Mouse (Mus musculus) heart, adult 9 months (tissue): Measurements from ENCODE around the gene Tmprss4.
A peak's percentile ranks its signal among the peaks of the same experiment; 100 is the strongest.

Source experiments
- DNase-seq, 2 experiments: peaks; one replicate each; pipeline ENCODE4 v3.0.0; 2022; ENCODE audit warnings: low spot score in 2 of 2

The Tmprss4 gene

DNA sequence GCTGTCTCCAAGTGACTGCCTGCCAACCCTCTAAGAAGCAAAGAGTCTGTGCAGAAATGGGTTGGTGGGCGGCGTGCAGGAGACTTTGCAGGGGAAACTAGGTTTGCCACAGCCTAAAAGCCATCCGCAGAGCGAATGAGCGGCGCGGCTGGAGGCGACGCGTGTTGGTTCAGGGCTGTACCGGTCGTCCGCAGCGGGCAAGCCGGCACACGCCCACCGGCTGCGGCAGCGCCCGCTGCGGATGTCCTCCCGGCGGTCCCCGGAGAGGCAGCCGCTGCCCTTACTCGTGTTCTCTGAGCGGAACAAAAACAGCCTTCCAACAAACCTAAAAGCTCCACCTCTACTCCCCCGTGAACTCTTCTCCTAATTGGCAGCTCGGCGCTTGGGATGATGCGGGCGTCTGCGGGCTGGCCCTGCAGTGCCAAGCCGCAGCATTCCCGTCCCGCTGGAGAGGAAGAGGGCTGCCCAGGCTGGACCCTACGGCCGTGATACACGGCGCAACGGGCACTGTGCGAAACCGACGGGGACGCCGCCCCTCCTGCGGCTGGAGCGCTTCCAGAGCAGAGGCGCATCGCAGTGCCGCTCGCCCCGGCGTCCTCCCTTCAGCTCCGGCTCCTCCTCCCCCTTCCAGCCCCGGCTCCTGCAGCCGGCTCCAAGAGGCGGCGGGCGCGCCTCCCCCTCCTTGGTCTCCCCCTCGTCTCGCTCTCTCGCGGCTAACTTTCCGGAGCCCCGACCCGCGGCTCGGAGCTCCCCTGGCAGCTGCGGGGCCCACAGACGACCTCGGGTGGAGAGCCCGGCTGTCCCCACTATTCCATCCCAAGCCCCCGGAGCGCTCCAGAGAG is 65.5 kb downstream of the Tmprss4 start, which contains the start of gene Scn4b:
Scn4b (plus strand) TSS at position 205 of the 842 bp plus-strand sequence.
- peak; percentile 32 to 35 for DNase-seq

DNA sequence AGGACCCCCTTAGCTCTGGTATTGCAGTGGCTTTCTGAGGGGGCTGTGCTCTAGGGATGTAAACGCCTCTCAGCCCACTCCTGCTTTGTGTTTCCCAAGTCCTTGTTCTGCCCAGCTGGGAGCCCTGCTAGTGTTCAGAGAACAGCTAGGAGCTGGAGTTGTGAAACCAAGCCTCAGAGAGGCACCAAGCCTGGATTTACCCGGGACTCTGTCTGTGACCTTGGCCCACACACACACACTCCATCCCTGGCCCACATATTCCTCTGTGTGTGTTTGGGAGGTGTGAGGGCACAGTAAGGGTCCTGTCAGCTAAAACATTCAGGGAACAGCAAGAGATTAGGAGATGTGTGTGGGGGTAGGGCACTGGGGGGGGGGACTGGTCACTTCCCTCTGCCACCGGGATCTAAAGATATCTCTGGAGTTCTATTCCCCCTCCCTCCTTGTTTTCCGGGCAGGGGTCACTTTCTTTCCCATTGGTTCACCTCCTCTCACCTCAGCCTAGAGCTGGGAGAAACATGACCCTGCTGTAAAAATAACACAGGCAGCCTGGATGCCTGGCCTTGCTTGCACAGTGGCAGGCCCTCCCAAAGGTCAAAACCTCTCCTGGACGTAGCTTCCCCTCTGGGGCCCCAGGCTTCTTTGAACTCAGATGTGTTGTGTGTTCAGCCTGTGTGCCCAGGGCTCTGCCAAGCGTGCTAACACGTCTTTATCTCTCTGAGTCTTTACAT is 67.3 kb downstream of the Tmprss4 start:
- peak; percentile 24 to 36 for DNase-seq

DNA sequence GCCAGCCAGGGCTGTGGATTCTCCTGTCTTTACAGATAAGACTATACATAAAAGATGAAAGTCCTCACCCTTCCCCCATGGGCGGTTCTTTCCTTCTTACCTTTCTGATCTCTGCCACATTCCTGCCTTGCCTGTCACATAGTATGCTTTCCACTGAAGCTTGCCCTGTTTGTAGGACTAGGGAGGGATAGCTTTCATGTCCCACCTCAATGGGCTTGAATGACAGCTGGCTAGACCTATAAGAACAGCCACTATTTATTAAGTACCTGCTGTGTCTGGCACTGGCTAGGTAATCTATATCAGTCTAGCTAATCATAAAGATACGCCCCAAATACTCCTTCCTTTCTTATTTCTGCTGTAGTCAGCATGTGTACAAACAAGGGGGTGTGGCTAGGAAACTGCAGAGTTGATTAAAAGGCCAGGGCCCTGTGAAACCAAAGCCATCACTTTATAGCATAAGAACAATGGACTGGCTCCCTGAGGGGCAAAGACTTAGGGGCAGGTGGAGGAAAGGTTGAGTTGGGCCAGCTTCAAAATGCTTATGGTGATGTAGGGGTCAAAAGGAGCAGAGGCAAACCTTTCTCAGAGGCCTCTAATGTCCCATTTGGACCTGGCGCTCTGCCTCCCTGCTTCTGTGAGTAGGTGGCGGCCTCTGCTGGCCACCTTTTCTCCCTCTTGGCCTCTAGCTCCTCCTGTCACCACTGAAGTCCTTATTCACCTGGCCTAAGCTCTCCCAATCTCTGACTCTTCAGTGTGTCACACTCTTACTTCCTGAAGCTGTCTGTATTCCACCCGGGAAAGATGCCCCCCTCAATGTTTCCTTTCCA is 70.2 kb downstream of the Tmprss4 start:
- DNase-seq: peak; percentile 29 to 36

GRCm38 (mm10) chr9:45130119-45130518 is 73.8 kb downstream of the Tmprss4 start:
- no peak for DNase-seq

DNA sequence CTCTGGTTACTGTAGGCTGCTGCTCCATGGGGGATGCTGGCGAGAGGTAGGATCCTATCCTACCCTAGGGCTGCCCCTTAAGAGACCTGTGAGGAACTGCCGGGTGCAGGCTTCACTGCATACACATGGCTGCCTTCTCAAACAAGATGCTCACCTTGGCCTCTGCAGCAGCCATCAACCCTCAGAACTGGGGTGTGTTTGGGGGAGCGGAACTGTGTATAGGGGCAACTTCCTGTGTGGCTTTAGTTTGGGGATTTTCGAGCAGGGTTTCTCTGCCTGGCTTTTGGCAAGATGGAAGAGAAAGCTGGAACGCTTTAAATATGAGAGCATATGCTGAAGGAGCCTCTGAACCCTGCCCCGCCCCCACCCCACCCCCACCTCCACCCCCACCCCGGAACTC is 77.0 kb downstream of the Tmprss4 start:
- DNase-seq: no peak

DNA sequence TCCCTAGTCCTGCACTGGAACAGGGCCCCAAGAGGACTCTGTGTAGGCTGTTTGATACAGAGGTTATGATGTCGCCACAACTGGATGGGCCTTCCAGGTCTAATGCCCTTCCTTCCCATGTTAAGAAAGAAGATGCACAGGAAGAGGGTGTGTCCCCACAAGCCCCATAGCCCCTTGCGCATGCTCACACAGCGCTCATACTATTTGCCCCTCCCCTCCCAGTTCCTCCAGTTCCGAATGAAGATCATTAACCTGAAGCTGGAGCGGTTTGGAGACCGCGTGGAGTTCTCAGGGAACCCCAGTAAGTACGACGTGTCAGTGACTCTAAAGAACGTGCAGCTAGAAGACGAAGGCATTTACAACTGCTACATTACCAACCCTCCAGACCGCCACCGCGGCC is 78.7 kb downstream of the Tmprss4 start:
- no peak for DNase-seq
